Mouse (Mus musculus): ENCODE measurements around the gene Cma1. TPM values are rescaled to one million over a fixed set of nuclear protein-coding genes. Genes with fewer than 3 reads are reported as not detected.

The Cma1 gene
- total and polyA plus RNA-seq, 2 experiments from 2014 or later = 0.76 to 4.4 TPM

DNA sequence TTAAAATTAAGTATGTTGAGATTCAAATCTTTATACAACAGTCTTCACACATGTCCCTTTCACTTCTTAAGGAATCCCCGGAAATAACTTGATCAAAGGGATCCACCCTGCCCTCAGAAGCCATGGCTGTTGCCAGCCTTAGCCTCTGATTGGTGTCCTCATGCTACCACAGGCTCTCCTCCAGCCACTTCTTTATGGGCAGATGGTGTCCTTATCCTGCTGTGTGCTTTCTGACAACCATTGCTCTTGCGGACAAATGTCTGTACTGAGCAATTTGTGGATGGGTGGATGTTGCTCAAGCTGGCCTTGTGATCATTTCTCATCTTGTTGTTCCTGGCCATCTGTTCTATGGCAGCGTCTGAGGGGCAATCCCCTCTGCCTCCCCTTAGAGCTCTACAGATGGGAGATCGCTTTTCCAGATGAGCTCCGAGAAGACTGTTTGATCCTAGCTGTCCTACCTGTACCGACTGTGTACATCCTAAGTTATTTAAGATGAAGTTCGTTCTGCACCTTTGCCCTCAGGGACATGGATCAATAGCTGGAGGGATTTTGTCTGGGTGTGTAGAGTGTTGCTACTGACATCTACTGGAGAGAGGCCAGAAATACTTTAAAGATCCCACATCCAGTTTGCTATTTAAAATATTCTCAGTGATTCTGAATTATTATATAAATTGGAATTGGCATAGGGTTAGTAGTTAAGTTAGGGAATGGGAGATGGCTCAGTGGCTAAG lies 4.2 kb downstream of the Cma1 start:
- no peak for ATAC-seq
- TF ChIP-seq CTCF (IDR thresholded peaks at IDR 0.05; ENCODE audit: low read depth) = peak; percentile 20; the same call in 1 of the 2 replicates

DNA sequence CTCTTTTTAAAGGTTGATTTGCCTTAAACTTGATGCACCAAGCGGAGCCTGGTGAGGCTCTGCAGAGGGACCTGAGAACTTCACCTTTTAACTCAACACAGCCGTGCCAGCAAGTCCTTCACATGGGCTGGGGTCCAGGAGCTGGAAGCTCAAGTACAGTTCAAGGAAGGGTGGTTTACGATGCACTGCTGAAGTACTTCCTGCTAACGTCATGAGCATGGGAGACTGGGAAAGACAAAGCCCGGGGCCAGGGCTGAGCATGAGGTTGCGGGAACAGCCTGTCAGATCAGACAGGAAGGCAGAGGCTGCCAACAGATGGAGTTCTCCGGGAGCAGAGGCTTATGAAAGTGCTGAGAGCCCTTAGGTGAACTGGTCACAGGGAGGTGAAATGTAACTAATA lies 10.9 kb downstream of the Cma1 start:
- DNase-seq (peak; percentile 2), ATAC-seq (peak; percentile 47)
- Histone ChIP-seq H3K4me1 (ENCODE audit: insufficient read depth) (no peaks in the 10 kb centered on the region), H3K27ac (ENCODE audit: low read depth, low read length) (no peak overlapping the region), H3K36me3 (ENCODE audit: insufficient read depth) (no peaks in the 10 kb centered on the region), H3K9me3 (ENCODE audit: low read length) (0 out of 2 replicates have a peak, but pooled peaks cover 5% of the 10 kb centered on the region), H3K4me2 (ENCODE audit: low read depth) (no peak overlapping the region), H3K9ac (no peak overlapping the region), H3K27me3 (ENCODE audit: insufficient read depth, low read length) (no peaks in the 10 kb centered on the region), H3K4me3 (ENCODE audit: low read depth, low read length) (no peak overlapping the region)
- TF ChIP-seq CTCF (IDR thresholded peaks at IDR 0.05; ENCODE audit: low read depth) = no peak
- WGBS = 49% methylated on average over 7 of the region's 7 CpGs

More for the DNA sequence above, 4.2 kb downstream of the Cma1 start:
- Histone ChIP-seq H3K4me2 (ENCODE audit: low read depth) (no peak overlapping the region), H3K9ac (no peak overlapping the region), H3K27me3 (ENCODE audit: insufficient read depth, low read length) (no peaks in the 10 kb centered on the region), H3K4me1 (ENCODE audit: insufficient read depth) (no peaks in the 10 kb centered on the region), H3K9me3 (ENCODE audit: low read length) (no peaks in the 10 kb centered on the region), H3K36me3 (ENCODE audit: insufficient read depth) (no peaks in the 10 kb centered on the region), H3K4me3 (ENCODE audit: low read depth, low read length) (no peak overlapping the region), H3K27ac (ENCODE audit: low read depth, low read length) (no peak overlapping the region)
- peak; percentile 4 for DNase-seq
- 55% methylated on average over 7 of the region's 7 CpGs for WGBS

- Histone ChIP-seq H3K4me3 (ENCODE audit: low read depth, low read length) (no peak overlapping the region), H3K36me3 (ENCODE audit: insufficient read depth) (no peaks in the 10 kb centered on the region), H3K9me3 (ENCODE audit: low read length) (0 out of 2 replicates have a peak, but pooled peaks cover 5% of the 10 kb centered on the region), H3K27ac (ENCODE audit: low read depth, low read length) (no peak overlapping the region), H3K4me2 (ENCODE audit: low read depth) (no peak overlapping the region), H3K9ac (no peak overlapping the region), H3K4me1 (ENCODE audit: insufficient read depth) (no peaks in the 10 kb centered on the region), H3K27me3 (ENCODE audit: insufficient read depth, low read length) (no peaks in the 10 kb centered on the region)
- no peak for TF ChIP-seq CTCF (IDR thresholded peaks at IDR 0.05; ENCODE audit: low read depth)
- WGBS = 84% methylated on average over 12 of the region's 12 CpGs
- ATAC-seq (no peak), DNase-seq (no peak)
Measured at GRCm38 (mm10) chr14:55929263-55929997, 15.0 kb downstream of the Cma1 start.

GRCm38 (mm10) chr14:55926847-55927246 lies 17.6 kb downstream of the Cma1 start:
- no peak for TF ChIP-seq CTCF (IDR thresholded peaks at IDR 0.05; ENCODE audit: low read depth)
- Histone ChIP-seq H3K27ac (ENCODE audit: low read depth, low read length) (no peak overlapping the region), H3K9me3 (ENCODE audit: low read length) (0 out of 2 replicates have a peak, but pooled peaks cover 5% of the 10 kb centered on the region), H3K4me3 (ENCODE audit: low read depth, low read length) (no peak overlapping the region), H3K9ac (no peak overlapping the region), H3K4me1 (ENCODE audit: insufficient read depth) (no peaks in the 10 kb centered on the region), H3K27me3 (ENCODE audit: insufficient read depth, low read length) (no peaks in the 10 kb centered on the region), H3K36me3 (ENCODE audit: insufficient read depth) (no peaks in the 10 kb centered on the region), H3K4me2 (ENCODE audit: low read depth) (no peak overlapping the region)
- WGBS = 89% methylated on average over 4 of the region's 4 CpGs
- no peak for DNase-seq
- ATAC-seq = no peak

DNA sequence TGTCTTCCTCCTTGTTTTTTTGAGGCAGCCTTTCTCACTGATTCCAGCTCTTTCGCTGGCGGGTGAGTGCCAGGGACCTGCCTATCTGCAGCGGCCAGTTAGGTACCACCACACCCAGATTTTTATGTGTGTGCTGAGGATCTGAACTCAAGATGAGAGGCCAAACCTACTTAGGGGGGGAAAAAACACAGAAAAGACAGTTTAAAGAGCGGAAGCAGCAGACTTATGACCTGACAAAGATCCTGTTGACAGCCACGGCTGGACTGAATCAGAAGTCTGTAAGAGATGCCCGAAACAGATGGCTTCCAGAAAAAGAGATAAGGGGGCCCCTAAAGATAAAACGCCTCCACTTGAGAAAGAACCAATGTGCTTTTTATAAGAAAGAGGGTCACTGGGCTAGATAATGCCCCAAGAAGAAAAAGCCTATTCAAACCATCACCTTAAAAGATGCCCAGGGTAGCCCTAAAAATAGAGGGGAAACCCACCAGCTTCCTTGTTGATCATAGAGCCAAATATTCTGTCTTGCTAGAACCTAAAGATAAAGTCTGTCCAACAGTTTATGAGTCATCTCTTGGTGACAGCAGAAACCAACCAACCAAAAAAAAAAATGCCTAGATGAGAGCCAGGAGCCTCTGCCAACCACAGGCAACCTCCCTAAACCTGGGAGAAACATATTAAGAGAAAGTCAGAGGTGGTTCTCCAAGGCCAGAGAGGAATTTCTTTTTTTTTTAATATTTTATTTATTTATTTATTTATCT lies 21.8 kb downstream of the Cma1 start:
- Histone ChIP-seq H3K27ac (ENCODE audit: low read depth, low read length) (no peak overlapping the region), H3K4me2 (ENCODE audit: low read depth) (no peak overlapping the region), H3K36me3 (ENCODE audit: insufficient read depth) (no peaks in the 10 kb centered on the region), H3K9ac (no peak overlapping the region), H3K4me3 (ENCODE audit: low read depth, low read length) (no peak overlapping the region), H3K9me3 (ENCODE audit: low read length) (no peaks in the 10 kb centered on the region), H3K27me3 (ENCODE audit: insufficient read depth, low read length) (no peaks in the 10 kb centered on the region), H3K4me1 (ENCODE audit: insufficient read depth) (no peaks in the 10 kb centered on the region)
- no peak for TF ChIP-seq CTCF (IDR thresholded peaks at IDR 0.05; ENCODE audit: low read depth)
- 87% methylated on average over 7 of the region's 7 CpGs for WGBS
- no peak for ATAC-seq
- DNase-seq = no peak

DNA sequence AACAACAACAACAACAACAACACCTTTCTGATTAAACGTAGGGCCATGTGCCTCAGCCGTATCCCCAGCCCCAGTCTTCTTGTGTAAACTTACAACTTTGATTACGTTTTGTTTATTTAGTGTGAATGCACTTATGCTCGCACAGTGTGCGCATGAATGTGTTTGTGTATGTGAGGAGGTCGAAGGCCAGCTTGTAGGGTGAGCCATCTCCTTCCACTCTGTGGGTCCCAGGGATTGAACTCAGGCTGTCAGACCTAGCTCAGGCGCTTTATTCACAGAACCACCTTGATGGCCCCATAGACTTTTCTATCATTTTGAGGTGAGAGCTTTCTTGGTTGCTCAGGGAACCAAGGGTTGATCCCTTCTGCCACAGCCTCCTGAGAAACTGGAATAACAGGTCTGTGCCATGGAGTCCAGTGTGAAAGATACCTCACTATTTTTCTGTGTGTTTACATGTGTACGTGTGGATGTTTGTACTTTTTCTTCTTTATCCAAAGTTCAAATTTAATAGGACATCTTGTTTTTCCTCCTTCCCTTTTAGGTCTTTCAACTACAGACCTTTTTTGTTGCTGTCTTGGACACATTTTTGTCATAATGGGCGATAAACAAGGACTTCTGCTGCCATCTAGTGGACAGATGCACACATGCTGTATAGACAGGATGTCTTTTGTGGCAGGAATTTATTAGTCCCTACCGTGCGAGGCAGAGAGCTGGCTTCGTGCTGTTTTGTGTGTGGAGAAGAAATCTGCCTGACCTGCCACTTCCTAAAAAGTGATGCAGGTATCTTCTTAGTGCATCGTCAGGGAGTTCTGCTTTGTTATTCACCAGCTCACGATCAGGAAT lies 26.0 kb downstream of the Cma1 start:
- ATAC-seq (peak; percentile 90), DNase-seq (peak; percentile 93)
- 43% methylated on average over 14 of the region's 14 CpGs for WGBS
- Histone ChIP-seq H3K4me3 (ENCODE audit: low read depth, low read length) (no peak overlapping the region), H3K36me3 (ENCODE audit: insufficient read depth) (no peaks in the 10 kb centered on the region), H3K4me1 (ENCODE audit: insufficient read depth) (no peaks in the 10 kb centered on the region), H3K9me3 (ENCODE audit: low read length) (no peaks in the 10 kb centered on the region), H3K27me3 (ENCODE audit: insufficient read depth, low read length) (no peaks in the 10 kb centered on the region), H3K4me2 (ENCODE audit: low read depth) (no peak overlapping the region; the same call in 1 of the 2 replicates), H3K9ac (peak overlapping the region; percentile 2; the same call in 1 of the 2 replicates), H3K27ac (ENCODE audit: low read depth, low read length) (no peak overlapping the region)
- peak; percentile 95 for TF ChIP-seq CTCF (IDR thresholded peaks at IDR 0.05; ENCODE audit: low read depth)

Measured in forebrain, postnatal 0 days (tissue).